Mouse (Mus musculus) ES-E14 (cell line): ENCODE results near the gene Appl1. TPM values are rescaled to one million over a fixed set of nuclear protein-coding genes. Genes with fewer than 3 reads are reported as not detected.

Experiments
- DNase-seq: peaks from one replicate; pipeline ENCODE4 v3.0.0-alpha.2; 2013; ENCODE audit warnings: low read depth, low spot score
- H3K27ac ChIP-seq: 2 replicates; pipeline ENCODE4 v1.5.1; 2012; ENCODE audit warnings: low read depth, mild to moderate bottlenecking, low read length, moderate library complexity, mixed read lengths; ENCODE audit not compliant: poor library complexity, insufficient read depth, severe bottlenecking
- H3K36me3 ChIP-seq: 2 replicates; pipeline ENCODE4 v1.6.1; 2012; ENCODE audit warnings: mild to moderate bottlenecking, low read length, moderate library complexity, mixed read lengths; ENCODE audit not compliant: control insufficient read depth, poor library complexity, insufficient read depth, severe bottlenecking
- H3K4me1 ChIP-seq, 2 experiments: fragments of 150-350 bp in 1 of 2; sonication (generic) in 1 of 2; 2 replicates each; pipeline ENCODE4 v1.6.1; 2012; ENCODE audit warnings: low read length in 2 of 2, mild to moderate bottlenecking in 1 of 2, mixed read lengths in 1 of 2; ENCODE audit not compliant: control insufficient read depth in 2 of 2, insufficient read depth in 2 of 2, poor library complexity in 1 of 2
- H3K4me3 ChIP-seq, 2 experiments: fragments of 150-350 bp in 1 of 2; sonication (generic) in 1 of 2; 2 replicates each; pipeline ENCODE4 v1.5.1; 2012; ENCODE audit warnings: low read length in 2 of 2, low read depth in 1 of 2, mild to moderate bottlenecking in 1 of 2, mixed read lengths in 1 of 2; ENCODE audit not compliant: insufficient read depth in 1 of 2, poor library complexity in 1 of 2, severe bottlenecking in 1 of 2
- H3K9ac ChIP-seq: 2 replicates; pipeline ENCODE4 v1.6.1; 2012; ENCODE audit warnings: low read depth, mild to moderate bottlenecking, low read length, mixed read lengths; ENCODE audit not compliant: poor library complexity, insufficient read depth, severe bottlenecking
- H3K9me3 ChIP-seq: fragments of 150-350 bp; sonication (generic); 2 replicates; pipeline ENCODE4 v1.6.1; 2012; ENCODE audit warnings: low read depth, mild to moderate bottlenecking, low read length; ENCODE audit not compliant: control insufficient read depth, insufficient read depth
- CHD2 ChIP-seq: IDR thresholded peaks from 2 replicates; pipeline ENCODE4 v1.6.1; 2014; ENCODE audit warnings: mild to moderate bottlenecking, low read depth, low read length, inconsistent platforms
- HCFC1 ChIP-seq: IDR thresholded peaks from 2 replicates; pipeline ENCODE4 v1.6.1; 2012; ENCODE audit warnings: low read length, inconsistent platforms, borderline replicate concordance; ENCODE audit not compliant: insufficient read depth
- MAFK ChIP-seq: IDR thresholded peaks from 2 replicates; pipeline ENCODE4 v1.6.1; 2014; ENCODE audit warnings: mild to moderate bottlenecking, low read depth, low read length, inconsistent platforms; ENCODE audit not compliant: insufficient read depth
- ZC3H11A ChIP-seq: IDR thresholded peaks from 2 replicates; pipeline ENCODE4 v1.6.1; 2012; ENCODE audit warnings: low read depth, mild to moderate bottlenecking, inconsistent platforms, low read length, borderline replicate concordance
- ZNF384 ChIP-seq: IDR thresholded peaks from 2 replicates; pipeline ENCODE4 v1.6.1; 2012; ENCODE audit warnings: low read depth, low read length, inconsistent platforms
- in situ Hi-C, 2 experiments: fragments of 600-800 bp; cut with MboI; formaldehyde crosslinking; loops; one replicate each; pipeline ENCODE4 v1.15.1; 2025; ENCODE audit warnings: low sequenced_read_pairs in 2 of 2, inconsistent platforms in 1 of 2; ENCODE audit not compliant: unreplicated experiment in 2 of 2
- total RNA-seq: library from RNA; depleted of rRNA; stranded (reverse); fragments of 300-350 nt; gene quantifications from 2 replicates; pipeline ENCODE4 v1.2.3, GENCODE M21; 2012

Appl1 gene
- total RNA-seq, 1 experiment = 16.1 TPM

DNA sequence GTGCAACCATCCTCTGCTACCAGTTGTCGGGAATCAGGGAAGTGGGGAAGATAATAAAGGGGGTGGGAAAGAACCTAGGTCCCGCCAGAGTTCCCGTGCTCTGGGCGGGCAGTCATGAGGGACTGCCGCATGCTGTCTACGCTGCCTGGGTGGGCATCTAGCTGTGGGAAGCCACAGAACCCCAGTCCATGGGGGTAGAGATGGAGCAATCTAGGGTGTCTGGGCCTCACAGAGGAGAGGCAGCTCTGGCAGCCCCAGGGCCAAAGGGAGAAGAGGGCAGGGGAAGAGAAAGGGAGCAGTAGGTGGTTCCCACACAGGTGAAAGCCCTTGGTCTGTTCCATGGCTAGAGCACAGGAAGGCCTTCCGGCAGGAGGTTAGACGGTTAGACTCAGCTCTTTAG lies 10.0 kb upstream of the Appl1 start:
- no peak for TF ChIP-seq ZC3H11A
- no peak for TF ChIP-seq HCFC1
- no peak for TF ChIP-seq CHD2
- no peak for TF ChIP-seq ZNF384
- no peak for TF ChIP-seq MAFK
- no peak overlapping the region for H3K9ac ChIP-seq
- H3K4me3 ChIP-seq = no peak overlapping the region
- peaks cover 1 to 6% of the 10 kb centered on the region in 2 experiments; a peak in 1 of 4 replicates for H3K4me1 ChIP-seq
- H3K36me3 ChIP-seq = no peaks in the 10 kb centered on the region
- no peak overlapping the region for H3K27ac ChIP-seq
- in situ Hi-C loops = no loop called here
- H3K9me3 ChIP-seq = no peaks in the 10 kb centered on the region
- DNase-seq = no peak

GRCm38 (mm10) chr14:26979808-26980207 lies 8.8 kb upstream of the Appl1 start:
- DNase-seq = no peak
- H3K4me3 ChIP-seq = no peak overlapping the region
- TF ChIP-seq HCFC1 = no peak
- no peaks in the 10 kb centered on the region for H3K36me3 ChIP-seq
- H3K27ac ChIP-seq = no peak overlapping the region
- H3K9ac ChIP-seq = no peak overlapping the region
- in situ Hi-C loops = no loop called here
- peaks cover 1 to 6% of the 10 kb centered on the region in 2 experiments; a peak in 1 of 4 replicates for H3K4me1 ChIP-seq
- H3K9me3 ChIP-seq = no peaks in the 10 kb centered on the region

GRCm38 (mm10) chr14:26977500-26977899 lies 6.5 kb upstream of the Appl1 start:
- Histone ChIP-seq H3K36me3 (no peaks in the 10 kb centered on the region), H3K9ac (no peak overlapping the region), H3K4me3 (no peak overlapping the region; a peak in 1 of 4 replicates), H3K9me3 (no peaks in the 10 kb centered on the region), H3K27ac (no peak overlapping the region), H3K4me1 (peaks cover 1 to 6% of the 10 kb centered on the region in 2 experiments; a peak in 1 of 4 replicates)
- TF ChIP-seq HCFC1 = no peak
- TF ChIP-seq CHD2 = no peak
- no peak for TF ChIP-seq MAFK
- TF ChIP-seq ZC3H11A = no peak
- no peak for DNase-seq
- in situ Hi-C loops = no loop called here

- Histone ChIP-seq H3K4me3 (no peak overlapping the region), H3K9ac (no peak overlapping the region), H3K36me3 (no peaks in the 10 kb centered on the region), H3K9me3 (no peaks in the 10 kb centered on the region), H3K4me1 (0 out of 4 replicates have a peak, but pooled peaks cover 0 to 4% of the 10 kb centered on the region in 2 experiments), H3K27ac (no peak overlapping the region)
- in situ Hi-C loops = no loop called here
- no peak for DNase-seq
- no peak for TF ChIP-seq CHD2
These were observed 5.2 kb upstream of the Appl1 start for GRCm38 (mm10) chr14:26976212-26976611.

- H3K27ac ChIP-seq = no peak overlapping the region
- in situ Hi-C loops = no loop called here
- no peak overlapping the region for H3K4me3 ChIP-seq
- no peaks in the 10 kb centered on the region for H3K9me3 ChIP-seq
- H3K9ac ChIP-seq = no peak overlapping the region
- TF ChIP-seq ZNF384 (no peak), MAFK (no peak), CHD2 (no peak), ZC3H11A (no peak), HCFC1 (no peak)
- DNase-seq = no peak
- H3K4me1 ChIP-seq = 0 out of 4 replicates have a peak, but pooled peaks cover 0 to 4% of the 10 kb centered on the region in 2 experiments
- no peaks in the 10 kb centered on the region for H3K36me3 ChIP-seq
These were observed 4.5 kb upstream of the Appl1 start for GRCm38 (mm10) chr14:26975490-26975889.
